Mouse (Mus musculus) WW6 (cell line): ENCODE measurements around the gene Ptpn1.

Experiments
- DNase-seq: peaks from one replicate; pipeline ENCODE4 v3.0.0-alpha.2; 2013; ENCODE audit warnings: low read depth, low spot score

Gene Ptpn1

DNA sequence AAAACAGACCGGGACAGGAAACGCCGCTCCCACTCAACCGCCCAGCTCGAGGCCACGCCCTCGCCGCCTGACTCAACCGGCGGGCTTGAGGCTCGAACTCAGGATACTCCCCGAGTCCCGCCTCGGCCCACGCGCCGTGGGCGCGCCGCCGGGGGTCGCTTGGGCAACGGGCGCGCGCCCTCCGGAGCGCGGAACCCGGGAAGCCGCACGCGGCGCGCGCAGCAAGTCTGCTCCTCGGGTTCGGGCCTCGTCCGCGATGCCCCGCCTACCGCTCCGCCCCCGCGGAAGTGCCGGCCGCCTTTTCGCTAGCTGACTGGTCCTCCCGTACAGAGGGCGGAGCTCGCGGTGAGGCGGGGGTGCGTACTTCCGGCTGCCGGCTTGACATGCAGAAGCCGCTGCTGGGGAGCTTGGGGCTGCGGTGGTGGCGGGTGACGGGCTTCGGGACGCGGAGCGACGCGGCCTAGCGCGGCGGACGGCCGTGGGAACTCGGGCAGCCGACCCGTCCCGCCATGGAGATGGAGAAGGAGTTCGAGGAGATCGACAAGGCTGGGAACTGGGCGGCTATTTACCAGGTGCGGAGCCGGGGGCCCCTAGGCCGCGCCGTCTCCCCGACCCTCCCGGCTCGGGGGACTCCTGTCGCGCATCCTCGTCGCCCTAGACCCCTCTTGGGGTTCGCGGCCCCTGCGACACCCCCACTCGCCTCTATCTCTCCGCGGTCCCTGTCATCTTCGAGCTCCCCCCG is at the start of gene Ptpn1:
TSS of gene Ptpn1 (plus strand) at position 73 of the 742 bp plus-strand sequence.
- DNase-seq: peak; percentile 89

DNA sequence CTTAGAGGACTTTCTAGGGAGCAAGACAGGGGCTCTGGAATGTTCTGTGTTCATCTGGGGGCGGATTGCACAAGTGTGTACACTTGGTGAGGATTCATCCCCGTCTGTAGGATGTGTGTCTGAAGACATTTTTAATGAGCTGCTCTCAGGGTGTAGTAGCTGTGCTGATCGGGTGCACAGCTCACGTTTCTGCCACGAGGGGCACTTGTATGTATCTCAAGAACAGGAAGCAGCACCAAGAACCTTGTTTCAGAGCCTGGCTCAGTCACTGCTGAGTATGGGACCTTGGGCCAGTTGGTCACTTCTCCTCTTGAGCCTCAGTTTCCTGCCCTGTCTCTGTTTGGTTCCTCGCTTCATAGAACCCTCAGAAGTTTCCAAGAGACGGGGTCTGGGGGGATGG is 45.4 kb upstream of the Ptpn1 start:
- DNase-seq: no peak

- DNase-seq: no peak
Measured at GRCm38 (mm10) chr2:167887516-167888347, 44.1 kb upstream of the Ptpn1 start.

DNA sequence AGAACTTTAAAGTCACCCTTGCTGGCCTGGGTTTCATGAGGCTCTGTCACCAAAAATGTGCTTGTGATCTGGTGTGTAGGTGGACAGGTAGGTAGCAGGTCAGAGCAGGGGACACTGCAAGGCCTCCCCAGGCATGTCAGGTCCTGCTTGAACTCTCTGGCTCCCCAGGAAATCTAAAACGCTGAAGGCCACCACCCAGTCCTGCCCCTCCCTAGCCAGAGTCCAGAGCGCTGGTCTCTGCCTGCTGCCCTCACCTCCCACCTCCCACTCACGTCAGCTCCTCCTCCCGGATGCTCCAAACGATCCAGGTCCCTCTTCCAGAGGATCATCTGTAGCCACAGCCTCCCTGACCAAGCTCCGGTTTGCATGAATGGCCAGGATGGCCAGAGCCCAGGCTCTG is 43.0 kb upstream of the Ptpn1 start:
- no peak for DNase-seq

GRCm38 (mm10) chr2:167889886-167890285 is 42.0 kb upstream of the Ptpn1 start:
- DNase-seq: no peak

- no peak for DNase-seq
Measured at GRCm38 (mm10) chr2:167891908-167892307, 39.9 kb upstream of the Ptpn1 start.

DNA sequence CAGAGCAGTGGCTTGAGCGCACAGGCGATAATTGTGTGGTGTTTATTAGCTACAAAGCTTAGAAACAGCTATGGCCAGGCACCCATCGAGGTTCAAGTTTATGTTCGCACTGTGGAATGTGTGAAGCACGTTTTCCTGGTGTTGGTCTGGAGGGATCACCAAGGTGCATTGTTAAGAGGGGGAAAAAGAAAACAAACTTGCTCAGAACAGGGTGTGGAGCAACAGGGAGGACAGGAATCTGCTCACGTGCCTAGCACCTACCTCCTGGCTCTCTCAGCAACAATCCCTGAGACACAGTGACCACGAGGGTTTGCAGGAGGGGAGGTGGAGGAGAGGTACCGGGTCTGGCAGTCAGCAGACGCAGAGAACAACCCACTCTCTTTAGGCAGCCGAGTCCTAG is 38.2 kb upstream of the Ptpn1 start:
- no peak for DNase-seq

DNA sequence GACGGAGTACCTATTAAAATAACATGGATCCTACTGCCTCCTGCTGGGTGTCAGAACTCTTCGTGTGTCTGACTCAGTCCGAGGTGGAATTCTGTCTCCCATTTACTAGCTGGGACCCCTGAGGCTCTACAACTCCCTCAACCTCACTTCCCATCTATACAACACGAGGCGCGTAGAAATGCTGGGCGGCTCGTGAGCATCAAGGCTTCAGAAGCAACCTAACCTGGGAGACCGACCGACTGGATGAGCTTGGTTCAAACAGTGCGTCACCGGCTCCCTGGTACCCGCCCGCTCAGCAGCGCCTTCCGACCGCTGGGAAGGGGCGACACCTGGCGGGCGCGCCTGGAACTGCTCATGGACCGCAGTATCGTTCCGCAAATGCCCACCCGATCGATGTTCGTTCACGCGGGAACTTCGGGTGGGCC is 36.9 kb upstream of the Ptpn1 start:
- DNase-seq: no peak

DNA sequence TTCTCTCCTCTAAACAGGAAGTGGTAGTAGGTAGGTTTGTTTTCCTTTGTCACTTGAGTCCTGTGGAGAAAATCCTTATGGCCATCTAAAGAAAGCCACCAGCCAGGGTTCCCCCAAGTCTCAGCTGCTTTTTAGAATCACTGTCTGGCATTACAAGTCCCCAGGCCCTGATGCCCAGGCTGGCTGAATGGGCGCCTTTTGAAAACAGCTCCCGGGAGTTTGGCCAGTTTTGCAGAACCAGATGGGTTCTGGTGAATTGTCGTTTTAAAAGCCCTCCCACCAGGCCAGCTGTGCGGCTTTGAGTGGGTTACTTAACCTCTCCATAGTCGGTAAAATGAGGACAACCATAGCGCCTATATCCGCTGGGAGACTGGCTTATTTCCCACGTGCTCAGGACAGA is 34.0 kb upstream of the Ptpn1 start:
- no peak for DNase-seq

DNA sequence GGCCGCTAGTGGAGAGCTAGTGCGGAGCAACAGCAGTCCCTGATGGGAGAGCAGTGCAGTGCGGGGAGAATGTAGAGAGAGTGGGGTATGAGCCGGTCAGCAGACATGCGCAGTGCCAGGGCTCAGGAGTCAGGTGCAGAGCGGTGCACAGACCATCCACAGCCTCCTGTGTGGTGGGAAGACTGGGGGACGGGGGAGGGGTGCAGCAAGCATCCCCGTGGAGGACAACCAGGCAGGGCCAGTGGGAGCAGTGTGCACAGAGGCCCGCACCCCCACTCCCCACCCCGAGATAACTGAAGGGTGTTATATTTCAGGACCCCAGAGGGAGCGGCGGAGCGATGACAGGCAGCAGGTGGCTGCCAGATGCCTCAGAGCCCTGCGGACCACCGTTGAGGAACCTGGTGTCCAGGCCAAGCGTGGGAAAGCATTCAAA is 31.9 kb upstream of the Ptpn1 start:
- DNase-seq: no peak

GRCm38 (mm10) chr2:167902116-167902703 is 29.6 kb upstream of the Ptpn1 start:
- no peak for DNase-seq

DNA sequence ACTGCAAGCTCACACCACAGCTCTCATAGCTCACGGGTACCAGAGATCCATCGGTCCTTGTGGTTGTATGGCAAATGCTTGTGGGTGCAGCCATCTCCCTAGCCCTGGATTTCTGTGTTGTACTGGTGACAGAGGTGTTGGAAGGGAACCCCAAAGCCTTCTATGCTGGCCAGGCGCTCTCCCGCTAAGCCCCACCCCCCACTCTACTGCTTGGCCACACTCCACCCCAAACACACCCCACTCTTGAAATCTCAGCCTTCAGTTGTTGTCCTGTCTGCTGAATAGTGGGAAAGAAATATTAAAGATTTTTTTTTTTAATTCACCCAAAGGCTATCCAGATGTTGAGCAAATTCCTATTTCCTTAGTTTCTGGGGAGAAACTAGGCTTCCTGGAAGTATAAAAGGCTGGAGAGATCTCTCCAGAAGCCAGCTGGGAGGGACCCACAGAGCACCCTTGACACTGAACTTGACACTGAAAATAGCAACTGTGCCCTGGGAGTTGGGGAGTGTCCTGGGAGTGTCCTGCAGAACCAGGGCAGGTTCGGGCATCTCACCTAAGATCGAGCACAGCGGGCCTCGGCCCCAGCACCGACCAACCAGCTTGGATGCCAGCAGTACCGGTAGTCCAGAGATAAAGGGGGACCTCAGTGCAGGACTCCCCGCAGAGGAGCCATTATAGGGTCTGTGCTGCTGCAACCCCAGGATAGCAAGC is 28.5 kb upstream of the Ptpn1 start:
- no peak for DNase-seq

GRCm38 (mm10) chr2:167904621-167905367 is 27.1 kb upstream of the Ptpn1 start:
- DNase-seq: no peak

DNA sequence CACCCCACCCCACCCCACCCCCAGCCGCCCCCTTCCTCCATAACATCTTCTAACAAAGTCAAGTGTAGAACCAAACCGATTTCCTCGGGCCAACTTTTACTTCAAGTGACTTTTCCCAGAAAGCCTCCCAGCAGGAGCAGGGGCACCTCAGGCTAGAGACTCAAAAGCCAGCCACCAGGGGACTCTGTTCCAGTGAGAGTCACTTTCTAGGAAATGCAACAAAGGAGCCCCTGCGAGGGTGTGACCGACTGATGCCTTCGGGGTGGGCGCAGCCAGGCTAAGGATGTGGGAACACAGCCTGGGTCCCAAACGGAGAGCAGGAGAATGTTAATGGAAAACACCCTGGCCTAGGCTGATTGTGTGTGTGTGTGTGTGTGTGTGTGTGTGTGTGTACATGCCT is 26.3 kb upstream of the Ptpn1 start:
- DNase-seq: no peak

DNA sequence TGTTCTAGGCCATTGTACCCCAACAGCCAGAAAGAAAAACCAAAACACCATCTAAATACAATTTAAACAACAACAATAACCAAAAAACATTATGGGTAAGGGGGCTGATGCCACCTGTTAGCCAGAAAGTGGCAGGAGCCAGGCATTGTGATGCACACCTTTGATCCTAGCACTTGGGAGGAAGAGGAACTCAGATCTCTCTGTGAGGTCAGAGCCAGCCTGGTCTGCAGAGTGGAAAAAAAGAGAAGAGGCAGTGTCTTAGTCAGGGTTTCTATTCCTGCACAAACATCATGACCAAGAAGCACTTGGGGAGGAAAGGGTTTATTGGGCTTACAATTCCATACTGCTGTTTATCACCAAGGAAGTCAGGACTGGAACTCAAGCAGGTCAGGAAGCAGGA is 25.1 kb upstream of the Ptpn1 start:
- DNase-seq: no peak

DNA sequence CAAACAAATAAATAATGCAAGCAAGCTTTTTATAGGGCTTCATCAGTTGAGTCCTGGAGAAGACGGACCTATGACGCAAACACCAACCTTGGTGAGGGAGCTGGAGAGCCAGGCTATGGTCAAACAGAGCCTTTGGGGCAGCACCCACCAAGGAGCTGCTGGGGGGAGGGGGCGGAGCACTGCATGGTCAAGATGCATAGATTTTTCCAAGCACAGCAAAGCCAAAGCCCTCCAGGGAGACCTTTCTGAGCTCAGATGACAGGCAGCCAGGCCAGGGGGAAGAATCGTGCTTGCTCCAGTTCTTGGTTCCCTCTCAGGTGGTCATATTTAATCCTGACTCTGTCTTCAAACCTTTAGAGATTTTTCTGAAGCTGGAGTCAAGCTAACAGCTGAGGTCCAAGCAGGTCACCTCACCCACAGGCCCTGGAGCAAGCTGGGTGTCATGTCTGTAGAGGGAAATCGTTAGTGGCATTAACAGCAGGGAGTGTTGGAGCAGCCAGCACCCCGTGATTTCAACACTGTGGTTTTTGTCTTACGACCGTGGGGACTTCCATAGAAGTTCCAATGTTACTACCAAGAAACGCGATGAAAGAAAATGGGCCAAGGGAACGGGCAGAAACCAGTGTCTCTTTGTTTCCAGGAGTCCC is 22.2 kb upstream of the Ptpn1 start:
- DNase-seq: no peak

DNA sequence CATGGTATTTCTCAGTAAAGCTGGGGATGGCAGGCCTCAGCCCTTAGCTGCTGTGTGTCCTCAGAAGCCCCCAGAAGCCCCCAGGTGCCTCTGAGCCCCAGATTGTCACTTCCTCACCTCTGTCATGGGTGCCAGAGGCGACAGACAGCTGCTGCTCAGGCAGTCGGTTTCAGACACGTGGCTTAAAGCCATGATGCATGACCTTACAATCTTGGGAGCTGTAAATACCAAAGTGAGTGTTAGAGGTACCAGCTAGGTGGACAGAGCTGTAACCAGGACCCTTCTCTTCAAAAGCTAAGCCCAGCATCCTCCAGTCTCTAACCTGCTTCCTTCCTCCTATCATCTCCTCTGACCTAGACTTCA is 21.7 kb upstream of the Ptpn1 start:
- DNase-seq: no peak

GRCm38 (mm10) chr2:167911511-167911910 is 20.3 kb upstream of the Ptpn1 start:
- no peak for DNase-seq

GRCm38 (mm10) chr2:167919081-167919480 is 12.8 kb upstream of the Ptpn1 start:
- DNase-seq: no peak

- no peak for DNase-seq
Measured at GRCm38 (mm10) chr2:167920041-167920440, 11.8 kb upstream of the Ptpn1 start.
